ENCODE assay signal across 34 mouse cellular contexts in genomic region chr5:75039307-75039706, GRCm38 (mm10). TPM values are rescaled to one million over a fixed set of nuclear protein-coding genes. Genes with fewer than 3 reads are reported as not detected.
"Had no signal": no experiment of that assay in that cellular context is flagged by ENCODE, and none has a peak within 500 bp of the region (broad histone marks: within the 10 kb centered on the region; RNA-seq: fewer than 3 reads in every experiment).

No protein-coding gene starts in this region.

- DNase-seq: gastrocnemius, adult 2 months; gastrocnemius, postnatal 10 days; gastrocnemius, postnatal 25 days; heart, adult 2 months; heart, postnatal 10 days; heart, postnatal 4 days; kidney, adult 11 months; kidney, adult 2 months; kidney, adult 9 months; kidney, postnatal 14 days; kidney, postnatal 36 days; layer of hippocampus, adult 9-11 months; layer of hippocampus, postnatal 36 days; left cerebral cortex, postnatal 4 days had no signal

- H3K27ac ChIP-seq: gastrocnemius, adult 2 months; heart, adult 2 months; hindbrain, embryonic 10.5 days; hindbrain, embryonic 13.5 days; hindbrain, embryonic 15.5 days; hindbrain, postnatal 0 days; kidney, embryonic 15.5 days; kidney, postnatal 0 days; limb, embryonic 13.5 days; limb, embryonic 15.5 days; liver, embryonic 14.5 days had no signal

- H3K36me3 ChIP-seq: hindbrain, embryonic 15.5 days; limb, embryonic 15.5 days had no signal

- H3K4me2 ChIP-seq: heart, embryonic 12.5 days; hindbrain, embryonic 13.5 days; hindbrain, embryonic 15.5 days; kidney, embryonic 15.5 days; limb, embryonic 13.5 days; limb, embryonic 15.5 days had no signal

- ATAC-seq: hindbrain, postnatal 0 days; intestine, embryonic 16.5 days had no signal

- H3K27me3 ChIP-seq: heart, embryonic 12.5 days; hindbrain, embryonic 13.5 days; hindbrain, embryonic 15.5 days; kidney, embryonic 15.5 days; limb, embryonic 13.5 days; limb, embryonic 15.5 days had no signal

- H3K4me3 ChIP-seq: gastrocnemius, adult 2 months; heart, adult 2 months; heart, embryonic 12.5 days; hindbrain, embryonic 10.5 days; hindbrain, embryonic 13.5 days; hindbrain, embryonic 15.5 days; kidney, embryonic 15.5 days; limb, embryonic 13.5 days; limb, embryonic 15.5 days had no signal

- H3K9me3 ChIP-seq: hindbrain, embryonic 10.5 days; hindbrain, embryonic 13.5 days; hindbrain, embryonic 15.5 days; kidney, embryonic 15.5 days; limb, embryonic 13.5 days; limb, embryonic 15.5 days had no signal

- H3K9ac ChIP-seq: heart, embryonic 12.5 days; hindbrain, embryonic 13.5 days; hindbrain, embryonic 15.5 days; kidney, embryonic 15.5 days; limb, embryonic 13.5 days; limb, embryonic 15.5 days; liver, embryonic 14.5 days had no signal

RNA-seq across cellular contexts. Expression of gene Gsx2, which starts 36.1 kb away (rescaled TPM):
- total RNA-seq: gastrocnemius, adult 2 months; gastrocnemius, postnatal 10 days; gastrocnemius, postnatal 25 days; gastrocnemius, postnatal 4 days; granulocyte monocyte progenitor cell, adult 5-6 weeks; heart, adult 2 months; heart, postnatal 10 days; heart, postnatal 25 days; heart, postnatal 4 days; hindbrain, postnatal 0 days; left cerebral cortex, postnatal 25 days had no signal
- polyA plus RNA-seq: heart, adult 2 months; heart, embryonic 12.5 days; heart, embryonic 14.5 days; heart, embryonic 16.5 days; intestine, embryonic 14.5 days; intestine, embryonic 16.5 days; kidney, adult 2 months; kidney, embryonic 15.5 days; kidney, postnatal 0 days; large intestine, adult 2 months; limb, embryonic 11.5 days; limb, embryonic 13.5 days; limb, embryonic 15.5 days; liver, embryonic 14.5 days had no signal
